Mouse (Mus musculus) kidney, adult 18-20 months (tissue): ENCODE measurements around the gene Cerkl.

Experiments used
- DNase-seq: peaks from one replicate; pipeline ENCODE4 v3.0.0; 2021

Cerkl gene

GRCm38 (mm10) chr2:79371326-79372153 lies 85.0 kb downstream of the Cerkl start:
- no peak for DNase-seq

- DNase-seq = no peak
Measured at GRCm38 (mm10) chr2:79370711-79371312, 85.8 kb downstream of the Cerkl start.

- DNase-seq = no peak
Measured at GRCm38 (mm10) chr2:79369905-79370304, 86.7 kb downstream of the Cerkl start.

GRCm38 (mm10) chr2:79369061-79369524 lies 87.5 kb downstream of the Cerkl start:
- no peak for DNase-seq

- DNase-seq = no peak
Measured at GRCm38 (mm10) chr2:79368661-79369060, 87.9 kb downstream of the Cerkl start.

- no peak for DNase-seq
Measured at GRCm38 (mm10) chr2:79367451-79368450, 88.8 kb downstream of the Cerkl start.

GRCm38 (mm10) chr2:79363920-79364319 lies 92.7 kb downstream of the Cerkl start:
- no peak for DNase-seq

GRCm38 (mm10) chr2:79362029-79362428 lies 94.6 kb downstream of the Cerkl start:
- no peak for DNase-seq

GRCm38 (mm10) chr2:79357835-79358234 lies 98.8 kb downstream of the Cerkl start:
- no peak for DNase-seq

GRCm38 (mm10) chr2:79354773-79355172 lies 101.8 kb downstream of the Cerkl start:
- DNase-seq = no peak

- DNase-seq = no peak
Measured at GRCm38 (mm10) chr2:79352100-79352802, 104.3 kb downstream of the Cerkl start.

GRCm38 (mm10) chr2:79351179-79352099 lies 105.1 kb downstream of the Cerkl start:
- DNase-seq = no peak

- DNase-seq = no peak
Measured at GRCm38 (mm10) chr2:79343115-79343514, 113.5 kb downstream of the Cerkl start.

GRCm38 (mm10) chr2:79339003-79339402 lies 117.6 kb downstream of the Cerkl start:
- DNase-seq = no peak

GRCm38 (mm10) chr2:79336141-79336540 lies 120.4 kb downstream of the Cerkl start:
- DNase-seq = no peak

GRCm38 (mm10) chr2:79334661-79335060 lies 121.9 kb downstream of the Cerkl start:
- no peak for DNase-seq

- no peak for DNase-seq
Measured at GRCm38 (mm10) chr2:79328079-79328478, 128.5 kb downstream of the Cerkl start.

GRCm38 (mm10) chr2:79316182-79316880 lies 140.3 kb downstream of the Cerkl start:
- no peak for DNase-seq

- no peak for DNase-seq
Measured at GRCm38 (mm10) chr2:79315108-79315507, 141.5 kb downstream of the Cerkl start.

- no peak for DNase-seq
Measured at GRCm38 (mm10) chr2:79312499-79312898, 144.1 kb downstream of the Cerkl start.
